Comparison of ENCODE assay signal across 9 mouse cellular contexts in the genomic region with DNA sequence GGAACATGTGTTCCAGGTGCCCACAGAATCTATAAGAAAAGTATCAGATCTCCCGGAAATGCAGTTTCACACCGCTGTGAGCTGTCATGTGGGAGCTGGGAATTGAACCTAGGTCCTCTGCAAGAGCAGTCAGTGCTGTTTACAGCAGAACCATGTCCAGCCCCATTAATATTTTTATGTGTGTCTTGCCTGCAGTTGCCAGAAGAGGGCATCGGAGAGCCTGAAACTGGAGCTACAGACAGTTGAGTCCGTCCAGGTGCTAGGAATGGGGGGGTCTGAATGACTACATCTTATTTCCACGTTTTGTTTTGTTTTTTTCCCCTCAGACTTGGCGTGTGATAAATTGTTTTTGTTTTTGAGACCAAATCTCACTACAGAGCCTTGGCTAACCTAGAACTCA. TPM values are rescaled to one million over a fixed set of nuclear protein-coding genes. Genes with fewer than 3 reads are reported as not detected.
A peak's percentile ranks its signal among the peaks of the same experiment; 100 is the strongest.
DNase-seq lines count a peak whose midpoint lies in the region; TF ChIP-seq lines count a peak whose summit lies in the region.
"Had no signal": no experiment of that assay in that cellular context is flagged by ENCODE, and none has a peak within 500 bp of the region (broad histone marks: within the 10 kb centered on the region; RNA-seq: fewer than 3 reads in every experiment).

No protein-coding gene starts in this region.

- H3K9ac ChIP-seq in ES-Bruce4 (ENCODE audit: low read depth, poor library complexity, severe bottlenecking): no peak overlapping the region
- H3K9ac ChIP-seq: embryonic facial prominence, embryonic 12.5 days; midbrain, embryonic 12.5 days had no signal

- H3K36me3 ChIP-seq in ES-Bruce4 (ENCODE audit: control insufficient read depth, insufficient read depth, low read length, poor library complexity, severe bottlenecking): peaks cover 18% of the 10 kb centered on the region

- no peak for TF ChIP-seq POLR2A in ES-Bruce4 (IDR thresholded peaks at IDR 0.05; ENCODE audit: insufficient read depth, low read length)
- no peak for TF ChIP-seq POLR2A in bone marrow, adult 2 months (IDR thresholded peaks at IDR 0.05; ENCODE audit: borderline replicate concordance, control insufficient read depth, low read depth, low read length)

- WGBS in bone marrow, adult 2 months: 51% methylated on average over 6 of the region's 6 CpGs

- TF ChIP-seq EP300 in ES-Bruce4 (IDR thresholded peaks at IDR 0.05; ENCODE audit: insufficient read depth, low read depth, low read length): no peak

- TF ChIP-seq CTCF in ES-Bruce4 (IDR thresholded peaks at IDR 0.05; ENCODE audit: low read depth, low read length): peak; percentile 66
- peak; percentile 53 for TF ChIP-seq CTCF in bone marrow, adult 2 months (IDR thresholded peaks at IDR 0.05; ENCODE audit: control insufficient read depth, insufficient read depth, low read length)

- intact Hi-C loops in left cerebral cortex, postnatal 14 days (cut with DNase I): loop anchor here (5.0 kb wide), 1 partner anchor 789 kb away; no protein-coding TSS in a partner anchor

- no peak overlapping the region for H3K4me3 ChIP-seq in ES-Bruce4 (ENCODE audit: low read depth, low read length)
- H3K4me3 ChIP-seq in bone marrow, adult 2 months (replicated peaks; ENCODE audit: control insufficient read depth, low read depth, low read length): no peak overlapping the region
- H3K4me3 ChIP-seq: embryonic facial prominence, embryonic 12.5 days; midbrain, embryonic 12.5 days had no signal

- no peak overlapping the region for H3K27ac ChIP-seq in ES-Bruce4 (ENCODE audit: insufficient read depth, low read length)
- H3K27ac ChIP-seq in bone marrow, adult 2 months (ENCODE audit: control insufficient read depth, insufficient read depth, low read depth, low read length, poor library complexity): no peak overlapping the region
- H3K27ac ChIP-seq: embryonic facial prominence, embryonic 12.5 days; midbrain, embryonic 12.5 days had no signal

- H3K4me1 ChIP-seq in ES-Bruce4 (ENCODE audit: control insufficient read depth, insufficient read depth, low read length): no peaks in the 10 kb centered on the region
- H3K4me1 ChIP-seq in bone marrow, adult 2 months (ENCODE audit: control insufficient read depth, insufficient read depth, low read length): no peaks in the 10 kb centered on the region
- H3K4me1 ChIP-seq: embryonic facial prominence, embryonic 12.5 days; midbrain, embryonic 12.5 days had no signal

- H3K27me3 ChIP-seq in ES-Bruce4 (ENCODE audit: control insufficient read depth, insufficient read depth, low read length, poor library complexity, severe bottlenecking): no peaks in the 10 kb centered on the region
- H3K27me3 ChIP-seq: embryonic facial prominence, embryonic 12.5 days; midbrain, embryonic 12.5 days had no signal

- DNase-seq in layer of hippocampus, adult 11-12 months (ENCODE audit: low spot score): peak; percentile 31
- no peak for DNase-seq in layer of hippocampus, adult 9-11 months
- DNase-seq in left cerebral cortex, postnatal 14 days (ENCODE audit: low spot score in 2 of 2): peak; percentile 26 to 33
- no peak for DNase-seq in yolk sac, embryonic 10.5 days (ENCODE audit: low spot score)
- DNase-seq in heart, adult 11 months: no peak

- peaks cover 12% of the 10 kb centered on the region for H3K9me3 ChIP-seq in ES-Bruce4 (replicated peaks; ENCODE audit: control insufficient read depth, insufficient read depth, low read length, poor library complexity, severe bottlenecking)
- H3K9me3 ChIP-seq: embryonic facial prominence, embryonic 12.5 days had no signal

RNA-seq across cellular contexts. Expression of a gene that starts 15.3 kb away (rescaled TPM):
- 18.5 and 19.5 TPM in 2 replicates for polyA plus RNA-seq in ES-Bruce4 (2011; ENCODE audit: insufficient read depth, insufficient read length, low read depth, missing spikeins)
- polyA plus RNA-seq in bone marrow, adult 2 months (2011; ENCODE audit: insufficient read depth, insufficient read length, low replicate concordance, missing spikeins): 16.6 and 30.1 TPM in 2 replicates
- total RNA-seq in left cerebral cortex, postnatal 14 days (2021): 10 to 100 TPM; 22.4 to 30.0 TPM

RNA-seq across cellular contexts. Expression of a gene that starts 16.0 kb away (rescaled TPM):
- polyA plus RNA-seq in ES-Bruce4 (2011; ENCODE audit: insufficient read depth, insufficient read length, low read depth, missing spikeins): 22.8 and 25.5 TPM in 2 replicates
- 1.8 and 4.8 TPM in 2 replicates for polyA plus RNA-seq in bone marrow, adult 2 months (2011; ENCODE audit: insufficient read depth, insufficient read length, low replicate concordance, missing spikeins)
- total RNA-seq in left cerebral cortex, postnatal 14 days (2021): 10 to 100 TPM; 23.4 to 28.6 TPM

Comparison
In these comparisons a context has a peak if more than half of its experiments do, and no peak if none do; other contexts are left out.
1. DNase-seq: peak in layer of hippocampus, adult 11-12 months (single experiment) and left cerebral cortex, postnatal 14 days (2 of 2); none in layer of hippocampus, adult 9-11 months (single experiment), yolk sac, embryonic 10.5 days (single experiment) and heart, adult 11 months (single experiment).